Mouse (Mus musculus) lung, postnatal 10 days (tissue): ENCODE measurements around the gene Efcab5.
"Not testable (repeated sequence)": the region's sequence is repeated elsewhere in the genome, so short reads cannot be mapped to it uniquely, and the experiment has no call there.

ENCODE experiments used
- DNase-seq: peaks from one replicate; pipeline ENCODE4 v3.0.0; 2021

Efcab5 gene

DNA sequence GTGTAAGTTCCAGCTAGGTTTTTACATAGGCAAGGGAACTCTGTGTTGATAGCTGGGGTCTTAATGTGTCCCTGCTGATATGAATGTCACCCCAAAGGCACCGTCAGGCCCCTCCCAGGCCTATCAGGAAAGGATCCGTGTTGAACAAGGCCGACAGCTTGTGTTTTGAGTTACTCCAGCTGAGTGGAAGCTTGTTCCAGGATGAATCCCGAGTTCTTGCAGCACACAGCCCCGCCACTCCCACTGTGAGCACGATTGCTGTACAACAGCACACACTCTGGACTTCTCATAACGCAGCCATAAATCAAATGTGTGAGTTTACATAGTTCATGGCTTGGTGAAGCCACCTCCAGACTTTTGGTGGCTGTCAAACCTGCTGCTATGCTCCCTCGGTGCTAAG lies 94.6 kb downstream of the Efcab5 start:
- peak; percentile 54 for DNase-seq

DNA sequence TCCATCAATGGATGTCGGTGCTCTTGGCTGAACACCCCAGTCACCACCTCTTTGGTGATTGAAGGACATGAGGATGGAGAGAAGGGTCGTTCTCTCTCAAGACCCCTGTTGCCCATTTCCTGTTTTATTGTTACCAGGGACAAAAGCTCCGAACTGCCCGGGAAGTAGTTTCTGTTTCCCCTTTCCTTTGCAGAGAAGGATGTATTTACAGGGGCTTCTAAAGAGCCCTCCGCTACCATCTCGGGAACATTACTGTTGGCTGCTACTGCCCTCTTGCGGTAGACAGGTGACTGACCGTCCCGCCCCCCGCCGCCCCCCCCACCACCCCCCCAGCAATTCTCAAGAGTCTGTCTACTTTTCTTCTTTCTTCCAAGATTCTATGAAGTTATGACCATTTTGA lies 95.6 kb downstream of the Efcab5 start:
- peak; percentile 69 for DNase-seq

DNA sequence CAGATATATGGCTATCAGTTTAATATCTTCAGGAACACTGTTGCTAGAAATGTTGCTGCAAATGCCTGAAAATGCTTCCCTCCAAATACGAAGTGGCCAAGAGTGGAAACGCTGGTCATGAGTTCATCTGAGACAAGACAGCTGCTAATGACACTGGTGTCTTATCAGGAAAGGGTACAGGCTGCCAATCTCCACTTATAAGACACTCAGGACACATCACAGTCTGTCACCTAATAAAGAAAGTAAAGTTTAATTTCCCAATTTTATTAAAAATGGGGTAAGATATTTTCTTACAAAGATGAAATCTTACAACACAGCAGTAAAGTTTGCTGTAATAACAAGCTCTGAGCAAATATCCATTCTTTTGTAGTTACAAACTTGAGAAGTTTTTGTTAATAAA lies 99.6 kb downstream of the Efcab5 start:
- no peak for DNase-seq

DNA sequence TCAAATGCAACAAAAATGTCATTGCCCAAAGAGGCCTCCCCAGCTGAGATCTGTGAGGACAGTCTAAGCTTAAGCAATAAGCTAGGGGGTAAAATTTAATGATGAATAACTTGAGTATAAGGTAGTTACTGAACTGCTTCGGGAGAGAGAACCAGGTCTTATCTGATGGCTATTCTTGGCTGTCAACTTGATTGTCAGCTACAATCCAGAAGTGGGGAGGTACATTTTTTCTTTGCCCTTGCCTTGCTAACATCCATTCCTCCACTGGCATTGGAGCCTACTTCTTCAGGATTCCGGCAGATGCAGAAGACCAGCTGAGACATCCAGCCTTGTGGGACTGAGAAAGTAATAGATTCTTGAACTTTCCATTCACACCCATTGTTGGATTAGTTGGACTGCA lies 101.8 kb downstream of the Efcab5 start:
- DNase-seq = no peak

DNA sequence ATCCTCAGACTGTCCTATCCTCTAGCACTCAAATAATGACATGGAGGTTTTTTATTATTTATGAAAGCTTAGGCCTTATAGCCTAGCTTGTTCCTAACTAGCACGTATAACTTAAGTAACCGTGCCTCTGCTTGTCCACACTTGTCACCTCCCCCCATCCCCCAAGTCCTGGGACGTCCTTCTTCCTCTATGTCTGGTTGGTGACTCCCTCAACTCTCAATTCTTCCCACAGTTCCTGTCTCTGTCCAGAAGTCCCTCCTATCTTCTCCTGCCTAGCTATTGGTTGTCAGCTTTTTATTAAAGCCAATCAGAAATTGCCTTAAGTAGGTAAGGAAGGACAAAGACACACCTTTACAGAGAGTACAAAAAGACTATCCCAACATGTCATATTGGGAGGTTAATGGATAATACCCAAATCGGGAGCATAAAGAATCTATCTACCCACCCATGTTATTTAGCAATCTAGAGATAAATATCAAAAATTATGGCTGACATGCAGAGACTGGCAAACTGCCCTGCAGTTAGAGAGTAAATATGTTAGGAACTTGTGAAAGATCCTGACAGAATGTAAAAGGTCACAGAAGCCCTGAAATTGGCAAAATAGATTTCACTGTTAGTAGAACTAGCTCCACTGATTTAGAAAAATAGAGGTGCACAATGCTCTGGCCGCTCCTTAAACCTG lies 104.6 kb downstream of the Efcab5 start:
- no peak for DNase-seq

DNA sequence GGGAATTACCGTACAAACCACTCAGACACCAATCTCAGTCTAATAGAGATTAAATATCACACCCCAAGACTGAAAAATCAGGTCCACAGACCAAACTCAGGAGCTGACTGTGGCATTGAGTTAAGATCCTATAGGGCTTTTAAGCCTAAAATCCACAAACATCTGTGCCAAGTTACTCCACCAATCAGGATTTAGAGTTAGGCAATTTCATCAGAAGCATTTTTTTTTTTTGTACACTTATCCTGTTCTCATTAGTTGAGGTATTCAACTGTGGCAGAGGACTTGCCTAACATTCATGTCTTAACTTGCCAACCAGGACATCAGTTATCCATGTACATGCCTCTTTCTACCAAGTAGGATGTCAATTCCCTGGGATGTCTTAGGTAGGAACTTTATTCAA lies 109.4 kb downstream of the Efcab5 start:
- DNase-seq = no peak

DNA sequence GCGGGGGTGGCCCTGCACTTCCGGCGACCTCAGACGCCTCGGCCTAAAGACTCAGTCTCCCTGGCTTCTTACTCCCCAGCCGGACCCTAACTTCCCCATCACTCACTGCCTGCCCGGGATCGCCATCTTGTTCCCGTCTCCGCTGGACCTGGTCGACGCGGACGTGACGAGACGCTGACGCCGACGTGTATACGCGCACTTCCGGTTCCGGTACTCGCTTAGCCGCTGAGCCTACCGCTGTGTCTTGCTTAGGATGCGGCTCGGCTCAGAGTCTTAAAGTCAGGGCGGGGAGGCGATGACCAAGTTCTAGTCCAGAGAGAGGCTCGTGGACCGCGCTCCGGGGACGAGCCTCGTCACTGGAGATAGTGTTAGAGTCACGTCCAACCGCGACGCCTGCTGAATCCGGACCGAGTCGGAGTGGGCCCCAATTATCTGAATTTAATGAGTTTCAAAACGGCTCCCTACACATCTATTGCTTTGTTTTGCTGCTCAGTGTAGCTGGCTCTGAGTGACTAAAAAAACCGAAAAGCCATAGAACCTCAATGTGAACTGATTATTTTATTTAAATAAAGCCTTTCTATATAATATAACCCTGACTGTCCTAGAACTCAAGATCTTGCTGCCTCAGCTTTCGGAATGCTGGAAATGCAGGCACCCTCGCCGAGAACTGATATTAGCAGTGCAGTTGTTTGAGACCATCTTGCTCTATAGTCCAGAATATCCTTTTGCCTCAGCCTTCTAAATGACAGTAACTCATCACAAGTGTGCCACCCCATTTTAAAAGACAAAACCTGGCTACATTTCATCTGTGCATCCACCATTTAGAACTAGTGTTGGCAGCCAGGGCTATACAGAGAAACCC lies 110.3 kb downstream of the Efcab5 start, which contains the start of gene Nsrp1:
TSS of gene Nsrp1 (minus strand) at position 163 of the 862 bp plus-strand sequence.
- DNase-seq = peak; percentile 94

DNA sequence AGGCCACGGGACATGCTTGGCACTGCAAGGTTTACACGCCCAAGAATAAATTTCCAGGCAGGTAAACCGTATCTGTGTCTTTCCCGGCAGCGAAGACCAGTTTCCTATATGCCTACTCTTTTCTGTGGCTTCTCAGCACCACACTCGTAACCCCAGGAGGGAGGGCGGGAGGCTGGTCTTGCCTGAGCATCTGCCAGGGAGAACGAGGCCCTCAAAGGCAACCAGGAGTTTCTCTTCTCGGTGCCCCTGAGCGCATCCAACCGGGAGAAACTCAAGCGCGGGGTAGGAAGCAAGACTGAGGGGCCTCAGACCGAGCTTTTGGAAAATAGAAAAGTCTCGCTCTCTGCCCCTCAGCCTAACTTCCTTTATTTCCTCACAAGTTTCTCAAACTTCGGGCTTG lies 111.0 kb downstream of the Efcab5 start:
- DNase-seq = peak; percentile 26

DNA sequence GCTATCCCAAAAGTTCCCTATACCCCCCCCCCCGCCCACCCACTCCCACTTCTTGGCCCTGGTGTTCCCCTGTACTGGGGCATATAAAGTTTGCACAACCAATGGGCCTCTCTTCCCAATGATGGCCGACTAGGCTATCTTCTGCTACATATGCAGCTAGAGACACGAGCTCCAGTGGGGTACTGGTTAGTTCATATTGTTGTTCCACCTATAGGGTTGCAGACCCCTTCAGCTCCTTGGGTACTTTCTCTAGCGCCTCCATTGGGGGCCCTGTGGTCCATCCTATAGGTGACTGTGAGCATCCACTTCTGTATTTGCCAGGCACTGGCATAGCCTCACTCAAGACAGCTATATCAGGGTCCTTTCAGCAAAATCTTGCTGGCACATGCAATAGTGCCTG lies 111.4 kb downstream of the Efcab5 start:
- not testable (repeated sequence) for DNase-seq

DNA sequence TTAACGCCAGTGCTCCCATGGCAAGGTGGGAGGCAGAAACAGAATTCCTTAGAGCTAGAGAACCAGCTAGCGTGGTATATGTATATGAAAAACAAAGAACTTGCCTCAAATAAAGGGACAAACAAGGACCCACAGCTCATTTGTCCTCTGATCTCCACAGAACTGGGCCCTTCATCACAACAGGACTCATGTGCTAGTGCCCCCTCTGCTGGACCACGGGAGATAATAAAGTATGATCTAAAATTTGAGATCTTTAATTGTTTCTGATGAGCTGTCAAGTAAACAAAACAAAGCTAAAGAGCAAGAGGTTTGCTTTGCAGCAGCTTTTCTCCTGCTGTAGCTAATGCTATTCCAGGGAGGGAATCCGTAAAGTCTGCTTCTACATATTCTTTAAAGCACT lies 118.0 kb downstream of the Efcab5 start:
- peak; percentile 63 for DNase-seq

DNA sequence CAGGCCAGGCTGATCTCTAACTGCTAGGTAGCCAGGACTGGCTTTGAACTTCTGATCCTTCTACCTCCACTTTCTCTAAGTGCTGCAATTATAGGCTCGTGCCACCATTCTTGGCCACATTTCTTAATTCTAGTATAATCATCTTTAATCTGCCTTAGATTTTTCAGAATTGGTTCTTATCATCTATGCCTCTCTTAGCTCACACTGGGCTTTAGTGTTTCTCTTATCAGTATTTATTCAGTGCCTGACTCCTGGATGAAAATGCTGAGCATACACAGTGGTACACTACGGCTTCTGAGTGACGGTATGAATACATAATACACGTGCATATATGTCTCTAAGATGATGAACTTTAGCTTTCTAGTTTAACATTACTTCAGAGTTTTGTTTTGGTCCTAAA lies 119.9 kb downstream of the Efcab5 start:
- no peak for DNase-seq

DNA sequence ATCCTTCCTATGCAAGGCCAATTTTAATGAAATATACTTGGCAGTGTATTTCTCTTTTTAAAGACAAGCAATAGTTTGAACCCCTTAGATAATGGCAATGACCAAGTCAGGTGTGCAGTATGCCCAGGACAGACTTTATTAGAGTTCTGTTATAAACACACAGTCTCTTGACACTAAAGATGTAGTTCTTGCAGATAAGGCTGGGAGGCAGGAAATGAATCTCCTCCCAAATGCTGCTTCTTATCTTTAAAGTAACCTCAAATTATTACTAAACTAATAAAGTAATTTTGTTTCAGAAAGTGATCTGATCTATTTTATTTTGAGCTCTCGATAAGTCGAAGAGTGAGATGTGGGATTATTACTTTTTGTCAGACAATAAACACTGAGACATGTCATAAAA lies 125.4 kb downstream of the Efcab5 start:
- no peak for DNase-seq

DNA sequence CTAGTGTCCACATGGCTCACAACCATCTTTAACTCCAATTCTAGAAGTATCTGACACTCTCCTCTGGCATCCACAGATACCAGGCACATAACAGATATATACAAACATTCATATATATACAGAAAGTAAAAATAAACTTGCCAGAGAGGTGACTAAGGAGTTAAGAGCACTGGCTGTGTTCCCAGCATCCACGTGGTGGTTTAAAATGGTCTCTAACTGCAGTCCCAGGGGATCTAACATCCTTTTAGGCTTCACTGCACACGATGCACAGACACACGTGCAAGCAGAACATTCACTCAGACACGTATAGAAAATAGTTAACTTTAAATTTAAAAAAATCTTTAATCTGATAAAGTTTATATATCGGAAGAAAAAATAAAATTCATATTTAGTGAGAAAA lies 126.8 kb downstream of the Efcab5 start:
- no peak for DNase-seq

DNA sequence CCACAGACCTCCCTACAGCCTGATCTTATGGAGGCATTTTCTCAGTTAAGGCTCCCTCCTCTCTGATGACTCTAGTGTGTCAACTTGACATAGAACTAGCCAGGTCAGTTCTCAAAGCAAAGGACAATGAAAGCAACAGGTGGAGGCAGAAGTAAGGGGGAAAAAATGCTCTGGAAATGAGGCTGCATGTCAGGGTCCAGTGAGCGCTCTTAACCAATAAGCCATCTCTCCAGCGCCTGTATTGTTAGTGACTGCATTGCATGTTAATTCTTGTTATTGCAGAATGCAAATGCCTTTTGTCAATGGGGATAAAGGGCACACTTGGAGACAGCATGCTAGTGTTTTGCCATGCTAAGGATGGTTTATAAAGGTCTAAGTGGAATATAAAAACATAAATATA lies 146.0 kb downstream of the Efcab5 start:
- DNase-seq = no peak

DNA sequence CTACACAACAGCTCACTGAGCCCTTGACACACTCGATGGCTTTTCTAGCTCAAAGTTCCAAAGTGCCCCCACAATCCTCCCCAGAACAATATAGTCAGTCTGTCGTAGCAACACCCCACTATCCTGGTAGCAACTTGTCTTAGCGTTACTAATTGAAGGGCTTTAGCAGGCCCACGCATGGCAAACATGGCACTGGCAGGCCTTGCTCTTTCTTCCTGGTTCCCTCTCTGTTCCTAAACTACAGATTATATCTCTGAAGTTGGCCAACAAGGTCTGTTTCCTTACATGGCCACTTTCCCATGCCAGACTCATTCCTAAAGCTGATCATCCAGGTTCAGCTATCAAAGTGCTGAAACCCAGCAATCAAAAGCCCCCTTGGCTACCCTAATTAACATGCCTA lies 146.9 kb downstream of the Efcab5 start:
- DNase-seq = no peak
